Mouse (Mus musculus) retina, postnatal 7 days (tissue): ENCODE measurements around the gene Kcnab2.
A peak's percentile ranks its signal among the peaks of the same experiment; 100 is the strongest.

Experiments
- DNase-seq: peaks from one replicate; pipeline ENCODE4 v3.0.0-alpha.2; 2012; ENCODE audit warnings: low read depth, low spot score

Kcnab2 gene

DNA sequence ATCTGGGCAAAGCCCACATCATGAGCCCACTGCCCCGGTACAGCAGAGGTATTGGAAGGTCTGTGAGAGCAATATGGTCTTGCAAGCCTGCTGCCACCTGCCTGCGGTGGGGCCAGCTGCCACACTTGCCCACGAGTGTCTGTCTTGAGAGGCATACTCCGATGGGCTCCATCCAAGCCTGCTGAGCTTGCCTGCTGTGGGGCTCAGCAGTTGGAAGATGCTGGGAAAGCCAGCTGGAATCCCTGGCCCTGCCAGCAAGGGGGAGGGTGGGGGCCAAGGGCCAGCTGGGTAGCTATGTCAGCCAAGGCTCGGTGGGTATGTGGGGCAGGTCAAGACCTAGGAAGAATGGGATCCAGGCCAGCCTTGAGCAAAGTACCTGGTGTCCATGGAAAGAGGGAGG lies 85.5 kb downstream of the Kcnab2 start:
- no peak for DNase-seq

GRCm38 (mm10) chr4:152385644-152386043 lies 92.0 kb downstream of the Kcnab2 start:
- no peak for DNase-seq

DNA sequence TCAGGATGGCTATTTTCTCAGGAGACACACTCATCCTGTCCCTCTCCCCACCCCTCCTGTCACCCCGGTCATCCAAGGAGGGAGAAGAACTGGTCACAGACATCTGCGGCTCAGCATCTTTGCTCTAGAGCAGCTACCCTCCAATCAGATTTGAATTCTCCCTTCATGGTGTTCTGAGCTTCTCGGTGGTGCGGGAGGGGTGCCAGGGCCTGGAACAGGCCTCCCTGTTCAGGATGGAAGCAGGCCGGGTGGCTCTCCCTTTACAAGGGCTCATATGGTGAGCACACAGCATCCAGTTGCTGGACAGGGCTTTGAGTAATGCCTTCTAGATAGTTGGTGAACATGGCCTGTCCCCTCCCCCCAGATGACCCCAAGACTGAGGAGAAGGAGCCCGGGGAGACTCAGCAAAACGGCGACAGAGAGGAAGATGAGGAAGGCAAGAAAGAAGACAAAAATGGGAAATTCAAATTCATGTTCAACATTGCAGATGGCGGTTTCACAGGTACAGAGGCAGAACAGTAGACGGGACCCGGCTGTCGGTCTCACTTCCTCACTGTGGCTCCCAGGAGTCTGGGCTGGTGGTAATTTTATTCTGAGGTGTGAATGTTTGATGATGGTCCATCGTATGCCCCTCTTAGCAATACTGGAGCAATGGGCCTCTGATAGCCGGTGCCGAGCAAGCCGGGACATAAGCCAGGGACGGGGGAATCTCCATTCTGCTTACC lies 95.0 kb downstream of the Kcnab2 start:
- no peak for DNase-seq

DNA sequence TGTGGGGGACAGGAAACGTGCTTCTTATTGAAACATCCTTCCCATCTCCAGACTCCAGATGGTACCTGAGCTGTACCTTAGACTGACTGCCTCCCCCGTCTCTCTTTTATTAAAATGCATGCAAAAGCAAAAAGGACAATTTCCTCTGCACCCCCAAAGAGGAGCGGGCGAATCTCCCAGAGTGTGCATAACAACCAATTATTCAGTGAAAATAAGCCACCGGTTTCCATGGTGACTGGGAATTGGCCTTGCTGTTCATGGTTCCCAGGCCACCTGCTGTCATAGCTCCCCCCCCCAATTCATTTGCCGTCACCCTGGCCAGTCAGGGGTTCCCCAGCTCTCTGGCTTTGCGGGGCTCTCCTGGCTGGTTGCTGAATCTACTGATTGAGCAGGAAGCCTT lies 112.4 kb downstream of the Kcnab2 start:
- no peak for DNase-seq

DNA sequence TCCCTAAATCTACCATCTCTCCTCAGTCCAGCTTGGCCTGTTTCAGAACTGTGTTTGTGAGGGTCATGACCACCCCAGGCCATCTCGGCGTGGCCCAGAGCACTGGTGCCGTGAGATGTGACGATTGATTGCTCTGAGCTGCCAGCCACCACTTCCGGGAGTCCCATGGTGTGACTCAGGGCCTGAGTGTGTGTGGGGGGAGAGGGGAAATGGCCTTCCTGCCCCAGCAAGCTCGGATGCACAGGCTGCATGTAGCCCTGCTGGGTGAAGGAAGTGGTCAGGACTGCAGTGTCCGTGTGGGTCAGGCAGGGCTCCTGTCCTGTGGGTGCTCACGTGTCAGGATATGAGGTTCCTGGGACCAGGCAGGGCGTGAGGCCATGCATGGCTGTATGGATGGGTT lies 115.5 kb downstream of the Kcnab2 start:
- DNase-seq: no peak

- DNase-seq: no peak
These were observed 116.8 kb downstream of the Kcnab2 start for GRCm38 (mm10) chr4:152360855-152361254.

DNA sequence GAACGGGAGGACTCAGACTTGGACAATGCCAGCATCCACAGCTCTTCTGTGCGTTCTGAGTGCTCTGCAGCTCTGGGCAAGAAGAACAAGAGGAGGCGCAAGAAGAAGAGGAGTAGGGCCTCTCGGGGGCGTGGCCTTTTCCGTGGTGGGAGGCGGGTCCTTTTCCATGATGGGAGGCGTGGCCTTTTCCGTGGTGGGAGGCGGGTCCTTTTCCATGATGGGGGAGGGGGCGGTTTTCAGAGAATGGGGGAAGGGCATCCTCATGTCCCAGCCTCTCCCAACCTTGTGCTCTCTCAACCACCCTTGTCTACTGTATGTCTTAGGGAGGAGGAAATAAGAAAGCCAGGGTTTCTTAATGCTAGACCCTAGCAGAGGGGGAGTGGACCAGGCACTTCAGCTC lies 118.0 kb downstream of the Kcnab2 start:
- no peak for DNase-seq

GRCm38 (mm10) chr4:152355672-152356071 lies 122.0 kb downstream of the Kcnab2 start:
- DNase-seq: no peak

DNA sequence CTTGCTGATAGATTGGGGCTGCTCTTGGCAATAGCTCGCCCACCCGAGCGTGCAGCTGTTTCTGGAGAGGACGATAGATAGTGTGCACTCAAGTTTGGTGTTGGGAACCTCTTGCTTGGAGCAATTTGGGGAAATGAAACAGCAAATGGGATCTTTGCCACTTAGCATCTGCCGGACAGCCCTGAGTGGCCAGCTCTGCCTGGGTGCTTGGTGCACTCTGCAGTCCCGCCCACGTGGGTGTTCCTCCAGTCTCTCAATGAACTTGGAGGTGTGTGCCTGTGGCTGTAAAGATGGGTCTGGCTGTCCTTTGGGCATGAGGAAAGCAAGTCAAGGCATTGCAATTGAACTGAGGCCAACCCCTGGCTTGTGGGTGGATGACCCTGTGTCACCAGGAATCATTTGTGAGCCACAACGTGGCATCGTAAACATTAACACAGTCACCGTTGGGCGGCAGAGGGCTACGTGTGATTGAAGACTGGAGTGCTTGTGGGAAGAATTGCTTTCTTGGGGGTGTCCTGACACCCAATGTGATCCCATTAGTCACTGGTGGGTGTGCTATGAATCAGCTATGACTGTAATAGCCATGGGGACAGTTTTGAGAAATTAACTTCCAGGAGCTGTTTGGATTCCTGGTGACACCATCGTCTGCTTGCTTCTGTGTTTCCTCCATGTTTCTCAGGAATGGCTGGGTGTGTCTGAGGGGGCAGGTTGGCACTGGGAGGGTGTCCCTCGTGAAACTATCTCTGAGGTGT lies 123.6 kb downstream of the Kcnab2 start:
- no peak for DNase-seq

DNA sequence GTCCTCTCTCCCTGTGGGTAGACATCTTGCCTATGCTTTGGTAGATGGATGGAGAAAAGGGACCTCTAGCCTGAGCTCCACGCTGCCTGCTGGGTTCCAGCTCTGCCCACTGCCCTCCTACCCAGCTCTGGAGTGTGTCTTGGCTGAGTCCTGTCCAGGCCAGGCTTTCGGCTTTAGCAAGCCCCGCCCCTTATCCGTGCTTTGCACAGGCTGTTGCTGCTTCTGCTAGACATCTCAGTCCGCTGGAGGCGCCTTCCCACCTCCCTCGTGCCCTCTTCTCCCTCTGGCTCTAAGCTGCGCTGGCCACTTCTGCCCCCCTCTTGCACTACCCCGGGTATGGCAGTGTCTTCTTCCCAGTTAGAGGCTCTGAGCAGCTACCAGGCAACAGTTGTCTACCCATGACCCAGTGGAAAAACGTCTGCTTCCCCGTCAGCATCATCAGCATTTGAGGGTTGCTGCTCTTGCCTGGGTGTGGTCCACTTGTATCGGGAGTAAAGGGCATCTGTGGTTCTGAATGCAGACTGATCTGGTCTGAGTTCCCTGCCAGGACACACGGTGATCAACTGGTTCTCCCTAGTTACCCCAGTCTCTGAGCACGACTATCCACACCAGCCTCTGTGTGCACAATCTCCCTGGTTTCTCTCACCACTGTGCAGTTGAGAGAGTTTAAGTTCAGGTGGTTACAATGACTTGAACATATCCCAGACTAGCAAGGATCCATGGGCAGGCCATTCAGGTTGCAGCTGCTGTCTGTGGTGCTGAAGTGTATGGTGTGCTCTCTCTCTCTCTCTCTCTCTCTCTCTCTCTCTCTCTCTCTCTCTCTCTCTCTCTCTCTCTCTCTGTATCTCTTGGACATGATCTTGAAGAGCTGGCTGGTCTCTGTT lies 126.0 kb downstream of the Kcnab2 start:
- peak; percentile 49 for DNase-seq

GRCm38 (mm10) chr4:152350722-152351421 lies 126.8 kb downstream of the Kcnab2 start:
- DNase-seq: no peak

- DNase-seq: no peak
These were observed 127.8 kb downstream of the Kcnab2 start for GRCm38 (mm10) chr4:152349837-152350381.

- DNase-seq: no peak
These were observed 132.4 kb downstream of the Kcnab2 start for GRCm38 (mm10) chr4:152345120-152345889.

DNA sequence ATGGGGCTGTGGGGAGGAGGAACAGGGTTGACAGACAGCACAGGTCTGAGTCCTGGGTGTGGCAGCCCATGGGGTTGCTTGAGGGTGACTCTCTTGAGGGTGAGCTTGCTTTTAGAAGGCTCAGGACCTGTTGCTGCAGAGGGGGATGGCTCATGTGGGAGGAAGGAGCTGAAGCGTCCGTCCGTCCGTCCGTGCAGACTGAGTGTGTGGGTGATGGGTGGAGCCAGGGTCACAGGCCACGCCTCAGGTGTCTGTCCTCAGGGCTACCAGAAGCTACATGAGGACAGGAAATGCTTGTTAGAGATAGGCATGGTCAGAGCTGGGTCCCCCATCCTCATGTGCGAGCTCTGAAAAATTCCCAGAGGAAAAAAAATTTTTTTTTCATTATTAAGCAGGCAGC lies 133.0 kb downstream of the Kcnab2 start:
- DNase-seq: no peak

DNA sequence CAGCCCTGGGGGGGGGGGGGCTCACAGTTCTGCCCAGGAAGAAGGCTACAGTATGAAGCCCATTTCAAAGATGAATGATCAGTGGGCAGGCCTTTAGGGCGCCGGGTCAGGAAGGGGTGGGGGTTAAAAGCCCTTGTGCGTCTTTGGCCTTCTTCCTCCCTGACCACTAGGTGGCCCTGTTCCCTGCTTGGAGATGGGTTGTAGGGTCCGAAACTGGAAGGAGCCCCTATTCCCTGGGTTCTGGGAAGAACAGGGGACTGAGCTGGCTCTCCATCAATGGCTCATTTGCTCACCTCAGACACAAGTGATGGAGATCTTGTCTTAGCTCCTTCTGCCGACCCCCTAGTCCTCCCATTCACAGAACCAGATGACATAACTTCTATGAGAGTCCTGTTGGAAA lies 134.4 kb downstream of the Kcnab2 start:
- no peak for DNase-seq
